Mouse (Mus musculus): ENCODE data around the gene Polr2l. TPM values are rescaled to one million over a fixed set of nuclear protein-coding genes. Genes with fewer than 3 reads are reported as not detected.

Gene Polr2l
- polyA plus RNA-seq, 1 experiment from 2014 or later, result 85.0 TPM

DNA sequence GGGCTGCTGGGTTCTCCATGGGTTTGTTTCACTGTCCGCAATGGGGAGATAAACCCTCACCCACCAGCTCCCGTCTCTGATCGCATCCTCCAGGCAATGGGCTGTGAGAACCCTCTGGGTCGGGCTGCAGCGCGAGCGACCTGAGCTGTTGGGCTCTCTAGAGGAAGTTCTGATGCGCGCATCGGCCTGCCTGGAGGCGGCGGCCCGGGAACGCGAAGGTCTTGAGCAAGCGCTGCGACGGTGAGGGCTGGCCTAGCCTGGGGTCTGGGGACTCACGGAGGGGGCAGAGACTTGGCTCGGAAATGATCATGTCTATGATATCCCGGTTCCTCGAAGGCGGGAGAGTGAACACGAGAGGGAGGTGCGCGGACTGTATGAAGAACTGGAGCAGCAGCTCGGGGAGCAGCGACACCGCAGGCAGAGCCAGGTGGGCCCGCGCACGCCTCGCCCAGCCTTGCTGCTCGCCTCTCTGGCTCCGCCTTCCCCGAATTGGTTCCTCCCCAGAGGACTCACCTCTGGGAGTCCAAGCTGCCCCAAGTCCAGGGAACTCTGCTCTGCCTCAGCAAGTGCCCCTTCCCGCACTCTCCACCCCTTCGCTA lies 10.2 kb downstream of the Polr2l start:
- Histone ChIP-seq H3K9me3 (no peaks in the 10 kb centered on the region), H3K27ac (replicated peaks) (no peak overlapping the region), H3K4me2 (peak overlapping the region; percentile 31), H3K4me1 (replicated peaks) (peaks cover 48% of the 10 kb centered on the region), H3K9ac (peak overlapping the region; percentile 4; the same call in 1 of the 2 replicates), H3K27me3 (peaks cover 74% of the 10 kb centered on the region), H3K4me3 (peak overlapping the region; percentile 8), H3K36me3 (peaks cover 10% of the 10 kb centered on the region)
- WGBS, result 2% methylated on average over 38 of the region's 38 CpGs
- ATAC-seq (ENCODE audit: low read depth), result no peak

DNA sequence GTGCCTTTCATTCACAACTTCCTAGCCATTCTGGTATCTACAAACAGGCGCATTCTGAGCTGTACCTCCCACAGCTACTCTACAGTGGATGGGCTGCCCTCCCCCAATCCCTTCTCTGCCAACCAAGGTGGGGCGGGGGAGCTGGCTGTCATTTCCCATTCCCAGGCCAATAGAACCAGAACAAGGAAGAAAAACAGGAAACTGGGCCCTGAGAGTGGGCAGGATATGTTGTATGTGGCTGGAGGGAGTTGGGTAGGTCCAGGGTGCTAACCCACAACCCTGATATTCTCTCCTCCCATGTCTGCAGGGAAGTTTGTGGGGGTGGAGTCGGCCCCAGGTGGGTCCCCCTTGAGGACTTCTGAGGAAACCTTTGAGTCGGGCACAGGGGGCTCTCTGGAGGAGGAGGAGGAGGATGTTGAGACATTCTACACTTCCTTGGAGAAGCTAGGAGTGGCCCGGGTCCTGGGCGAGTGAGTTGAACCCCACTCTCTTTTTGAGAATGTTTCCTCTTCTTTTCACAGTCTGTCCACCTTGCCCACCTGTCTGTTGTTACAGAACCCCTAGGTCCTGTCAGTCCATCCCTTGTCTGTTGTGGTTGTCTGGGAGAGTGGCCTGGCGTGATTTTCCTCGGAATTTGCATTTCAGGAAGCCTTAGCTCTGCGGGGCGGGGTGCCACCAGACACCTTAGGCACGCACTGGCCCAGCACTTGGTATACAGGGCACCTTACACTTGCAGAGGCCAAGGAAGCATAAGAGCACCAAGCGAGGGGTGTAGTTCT lies 10.9 kb downstream of the Polr2l start:
- no peak for ATAC-seq (ENCODE audit: low read depth)
- 20% methylated on average over 12 of the region's 12 CpGs for WGBS
- peak overlapping the region; percentile 31 for H3K4me2 ChIP-seq
- no peak overlapping the region for H3K9ac ChIP-seq
- peaks cover 81% of the 10 kb centered on the region for H3K27me3 ChIP-seq
- H3K4me3 ChIP-seq, result peak overlapping the region; percentile 8; the same call in 1 of the 2 replicates
- H3K4me1 ChIP-seq (replicated peaks), result peaks cover 41% of the 10 kb centered on the region
- H3K9me3 ChIP-seq, result no peaks in the 10 kb centered on the region
- H3K36me3 ChIP-seq, result peaks cover 14% of the 10 kb centered on the region
- H3K27ac ChIP-seq (replicated peaks), result no peak overlapping the region

DNA sequence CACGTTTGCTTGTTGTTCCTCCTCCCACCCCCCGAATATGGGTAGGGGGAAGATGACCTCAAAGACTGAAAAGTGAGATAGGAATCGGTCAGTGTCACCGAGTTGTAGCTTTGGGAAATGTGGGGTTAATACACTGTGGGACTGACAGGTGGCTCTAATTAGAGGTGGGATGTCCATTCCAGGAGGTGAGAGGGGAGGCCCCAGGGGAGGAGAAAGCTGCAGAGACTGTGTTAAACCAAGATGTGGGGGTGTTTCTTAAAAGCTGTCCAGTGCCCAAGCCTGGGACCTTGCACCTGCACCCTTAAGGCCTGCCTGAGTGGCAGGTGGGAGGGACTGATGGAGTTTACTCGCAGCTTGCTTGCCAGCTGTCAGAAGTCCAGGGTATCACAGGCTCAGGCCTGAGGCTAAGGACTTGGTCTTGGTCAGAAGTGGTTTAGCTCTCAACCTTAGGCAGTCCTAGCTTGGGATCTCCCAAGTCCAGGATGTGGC lies 12.6 kb downstream of the Polr2l start:
- H3K36me3 ChIP-seq, result peaks cover 19% of the 10 kb centered on the region
- no peak overlapping the region for H3K27ac ChIP-seq (replicated peaks)
- H3K9ac ChIP-seq, result no peak overlapping the region; the same call in 1 of the 2 replicates
- peaks cover 25% of the 10 kb centered on the region for H3K4me1 ChIP-seq (replicated peaks)
- no peaks in the 10 kb centered on the region for H3K9me3 ChIP-seq
- H3K27me3 ChIP-seq, result peaks cover 83% of the 10 kb centered on the region
- ATAC-seq (ENCODE audit: low read depth), result no peak
- peak overlapping the region; percentile 39 for H3K4me3 ChIP-seq
- 16% methylated on average over 5 of the region's 5 CpGs for WGBS
- H3K4me2 ChIP-seq, result peak overlapping the region; percentile 59

DNA sequence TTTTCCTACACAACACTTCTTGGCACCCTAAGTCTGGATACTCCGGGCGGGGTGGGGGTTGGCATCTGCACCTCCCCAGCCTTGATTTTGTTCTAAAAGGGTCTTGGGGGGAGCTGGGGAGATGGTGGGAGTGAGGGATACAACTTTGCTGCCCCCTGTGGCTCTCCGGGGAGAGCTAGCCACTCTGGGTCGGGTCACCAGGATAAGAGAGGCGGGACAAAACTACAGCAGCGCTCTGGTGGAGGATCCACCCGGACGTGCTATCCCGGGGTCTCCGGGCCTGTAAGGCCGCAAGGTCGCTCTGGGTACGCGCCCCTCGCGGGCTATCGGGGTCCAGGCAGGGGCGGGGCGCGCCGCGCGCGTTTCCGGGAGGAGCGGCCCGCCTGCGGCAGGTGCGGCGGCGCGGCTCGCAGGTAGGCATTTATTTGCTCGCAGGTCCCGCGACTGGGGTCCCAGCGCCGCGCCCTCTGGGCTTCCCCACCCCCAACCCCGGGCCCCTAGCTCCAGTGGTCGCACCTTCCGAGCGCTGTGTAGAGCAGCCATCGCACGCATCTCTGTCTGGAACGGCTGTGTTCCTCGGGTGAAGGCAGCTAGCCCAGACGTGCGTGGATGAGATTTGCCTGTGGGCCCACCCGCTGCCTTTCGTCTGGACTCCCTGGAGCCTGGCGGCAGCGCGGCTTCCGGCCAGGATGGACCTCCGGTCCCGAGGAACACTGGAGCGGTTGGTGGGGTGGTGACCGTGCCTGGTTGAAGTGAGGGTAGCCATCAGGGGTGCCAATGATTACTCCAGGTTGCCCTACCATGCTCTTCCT lies 13.2 kb downstream of the Polr2l start:
- Histone ChIP-seq H3K36me3 (peaks cover 19% of the 10 kb centered on the region), H3K27ac (replicated peaks) (no peak overlapping the region), H3K4me2 (peak overlapping the region; percentile 59), H3K27me3 (peaks cover 82% of the 10 kb centered on the region), H3K9ac (peak overlapping the region; percentile 66), H3K4me1 (replicated peaks) (peaks cover 21% of the 10 kb centered on the region), H3K9me3 (no peaks in the 10 kb centered on the region), H3K4me3 (peak overlapping the region; percentile 39)
- whole genome bisulfite sequencing, result 2% methylated on average over 59 of the region's 59 CpGs
- ATAC-seq (ENCODE audit: low read depth), result no peak

DNA sequence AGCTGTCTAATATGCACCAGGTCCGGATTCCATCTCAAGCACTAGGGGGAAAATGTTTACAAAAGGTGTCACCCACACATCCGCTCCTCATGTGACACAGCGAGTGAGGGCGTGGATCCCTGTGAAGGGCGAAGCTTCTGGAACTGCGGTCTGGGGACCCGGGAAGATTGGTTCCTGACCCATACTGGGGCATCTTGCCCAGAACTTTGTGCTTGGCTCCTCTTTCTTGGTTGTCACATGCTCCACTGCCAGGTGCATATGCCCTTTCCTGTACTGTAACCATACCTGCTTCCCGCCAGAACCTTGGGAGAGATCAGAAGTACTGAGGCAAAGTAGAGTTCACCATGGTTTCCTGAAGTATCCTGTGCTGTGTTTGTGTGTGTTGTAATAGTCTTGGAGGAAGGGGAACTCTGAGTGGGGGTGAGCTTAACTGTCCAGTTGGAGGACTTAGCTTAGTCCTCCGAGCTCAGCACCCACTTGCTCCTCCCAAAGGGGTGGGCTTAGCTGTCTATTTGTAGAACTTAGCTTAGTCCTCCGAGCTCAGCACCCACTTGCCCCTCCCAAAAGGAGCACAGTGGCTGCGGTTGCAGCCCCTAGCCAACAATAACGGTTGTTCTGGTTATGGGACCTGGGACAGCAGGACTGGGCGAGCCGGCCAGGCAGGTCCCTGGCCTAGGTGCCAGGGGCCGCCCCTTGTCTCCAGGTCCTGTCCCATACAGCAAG lies 14.4 kb downstream of the Polr2l start, which contains the start of gene Cracr2b:
Gene Cracr2b, plus strand, starts transcription at position 704 of the 723 bp plus-strand sequence.
- no peak for ATAC-seq (ENCODE audit: low read depth)
- WGBS, result 74% methylated on average over 15 of the region's 15 CpGs

DNA sequence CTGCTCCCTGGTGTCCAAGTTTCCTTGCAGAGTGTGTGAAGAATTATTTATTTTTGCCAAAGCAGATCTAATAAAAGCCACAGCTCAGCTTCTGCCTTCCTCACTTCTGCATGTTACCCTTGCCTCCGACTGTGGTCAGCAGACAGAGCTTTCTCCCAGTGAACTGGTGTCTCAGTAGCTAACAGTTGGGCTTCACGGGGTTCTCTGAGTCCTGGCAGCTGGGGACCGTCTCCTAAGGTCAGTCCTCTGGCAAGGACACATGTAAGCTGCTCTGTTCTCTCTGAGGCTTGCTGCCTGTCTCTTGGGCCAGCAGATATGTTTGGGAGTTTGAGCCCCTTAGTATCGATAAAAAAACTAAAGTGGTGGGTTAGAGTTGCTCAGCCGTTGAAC lies 14.9 kb downstream of the Polr2l start:
- no peak overlapping the region for H3K9ac ChIP-seq
- H3K27ac ChIP-seq (replicated peaks), result no peak overlapping the region
- peaks cover 65% of the 10 kb centered on the region for H3K27me3 ChIP-seq
- no peak overlapping the region for H3K4me3 ChIP-seq
- no peaks in the 10 kb centered on the region for H3K9me3 ChIP-seq
- peaks cover 33% of the 10 kb centered on the region for H3K4me1 ChIP-seq (replicated peaks)
- peaks cover 19% of the 10 kb centered on the region for H3K36me3 ChIP-seq
- no peak overlapping the region for H3K4me2 ChIP-seq
- 75% methylated on average over 5 of the region's 5 CpGs for WGBS
- no peak for ATAC-seq (ENCODE audit: low read depth)

More for the DNA sequence above, 14.4 kb downstream of the Polr2l start, which contains the start of gene Cracr2b:
- Histone ChIP-seq H3K4me3 (peak within 1 kb of the TSS; percentile 39), H3K4me2 (peak within 1 kb of the TSS; percentile 59), H3K9ac (peak within 1 kb of the TSS; percentile 66), H3K9me3 (no peaks in the 10 kb centered on the region), H3K36me3 (peaks cover 19% of the 10 kb centered on the region), H3K27me3 (peaks cover 71% of the 10 kb centered on the region), H3K4me1 (replicated peaks) (peaks cover 30% of the 10 kb centered on the region), H3K27ac (replicated peaks) (no peak within 1 kb of the TSS)

DNA sequence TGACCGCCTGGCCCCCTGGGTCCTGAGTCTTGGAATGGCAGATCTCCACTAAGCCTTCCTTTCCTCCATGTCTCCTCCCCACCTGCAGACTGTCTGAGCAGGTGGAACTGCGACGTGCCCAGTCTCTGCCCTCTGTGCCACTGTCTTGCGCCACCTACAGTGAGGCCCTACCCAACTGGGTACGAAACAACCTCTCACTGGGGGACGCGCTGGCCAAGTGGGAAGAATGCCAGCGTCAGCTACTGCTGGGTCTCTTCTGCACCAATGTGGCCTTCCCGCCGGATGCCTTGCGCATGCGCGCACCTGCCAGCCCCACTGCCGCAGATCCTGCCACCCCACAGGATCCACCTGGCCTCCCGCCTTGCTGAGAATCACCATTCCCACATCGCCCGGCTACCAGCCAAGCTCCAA lies 15.6 kb downstream of the Polr2l start:
- Histone ChIP-seq H3K4me2 (no peak overlapping the region), H3K9ac (no peak overlapping the region), H3K9me3 (no peaks in the 10 kb centered on the region), H3K36me3 (peaks cover 19% of the 10 kb centered on the region), H3K27ac (replicated peaks) (no peak overlapping the region), H3K27me3 (peaks cover 58% of the 10 kb centered on the region), H3K4me1 (replicated peaks) (peaks cover 34% of the 10 kb centered on the region), H3K4me3 (no peak overlapping the region)
- ATAC-seq (ENCODE audit: low read depth), result no peak
- 91% methylated on average over 17 of the region's 17 CpGs for WGBS

DNA sequence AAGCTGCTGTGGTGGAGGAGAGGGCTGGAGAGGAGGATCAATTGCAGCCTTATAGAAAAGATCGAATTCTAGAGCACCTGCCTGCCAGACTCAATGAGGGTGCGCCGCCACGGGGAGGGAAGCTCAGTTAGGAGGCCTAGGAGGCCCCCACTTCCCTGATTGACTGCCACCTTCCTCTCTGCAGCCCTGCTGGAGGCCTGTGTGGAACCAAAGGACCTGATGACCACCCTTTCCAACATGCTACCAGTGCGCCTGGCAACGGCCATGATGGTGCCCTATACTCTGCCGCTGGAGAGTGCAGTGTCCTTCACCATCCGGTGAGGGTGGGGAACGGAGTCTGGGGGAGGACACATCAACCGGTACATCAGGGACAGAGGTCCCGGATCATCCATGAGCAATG lies 16.3 kb downstream of the Polr2l start:
- 92% methylated on average over 11 of the region's 11 CpGs for WGBS
- peaks cover 52% of the 10 kb centered on the region for H3K27me3 ChIP-seq
- H3K4me2 ChIP-seq, result no peak overlapping the region

DNA sequence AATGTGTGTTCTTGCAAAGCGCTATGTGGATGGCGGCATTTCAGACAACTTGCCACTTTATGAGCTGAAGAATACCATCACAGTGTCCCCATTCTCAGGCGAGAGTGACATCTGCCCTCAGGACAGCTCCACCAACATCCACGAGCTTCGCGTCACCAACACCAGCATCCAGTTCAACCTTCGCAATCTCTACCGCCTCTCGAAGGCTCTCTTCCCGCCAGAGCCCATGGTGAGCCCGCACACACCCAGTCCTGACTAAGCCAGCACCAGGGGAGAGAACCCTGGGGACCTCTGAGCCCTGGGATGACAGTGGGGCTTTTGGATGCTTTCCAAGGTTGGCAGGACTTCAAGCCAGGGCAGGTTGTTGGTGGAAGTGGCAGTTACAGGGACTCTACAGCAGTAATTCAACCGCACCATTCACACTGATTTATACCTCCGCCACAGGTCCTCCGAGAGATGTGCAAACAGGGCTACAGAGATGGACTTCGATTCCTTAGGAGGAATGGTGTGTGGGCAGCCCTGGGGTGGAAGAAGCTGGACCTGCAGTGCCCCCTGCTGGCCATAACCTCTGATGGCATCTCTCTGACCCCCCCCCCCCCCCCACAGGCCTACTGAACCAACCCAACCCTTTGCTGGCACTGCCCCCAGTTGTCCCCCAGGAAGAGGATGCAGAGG lies 16.8 kb downstream of the Polr2l start:
- H3K27me3 ChIP-seq, result peaks cover 46% of the 10 kb centered on the region
- no peaks in the 10 kb centered on the region for H3K9me3 ChIP-seq
- no peak overlapping the region for H3K4me3 ChIP-seq
- peaks cover 34% of the 10 kb centered on the region for H3K4me1 ChIP-seq (replicated peaks)
- peaks cover 19% of the 10 kb centered on the region for H3K36me3 ChIP-seq
- H3K4me2 ChIP-seq, result no peak overlapping the region
- no peak overlapping the region for H3K27ac ChIP-seq (replicated peaks)
- ATAC-seq (ENCODE audit: low read depth), result no peak
- WGBS, result 75% methylated on average over 15 of the region's 15 CpGs
- H3K9ac ChIP-seq, result 0 out of 2 replicates have a peak overlapping the region, but pooled peaks have one; percentile 12

More for the DNA sequence above, 16.3 kb downstream of the Polr2l start:
- peaks cover 34% of the 10 kb centered on the region for H3K4me1 ChIP-seq (replicated peaks)
- no peak overlapping the region for H3K9ac ChIP-seq
- no peaks in the 10 kb centered on the region for H3K9me3 ChIP-seq
- no peak for ATAC-seq (ENCODE audit: low read depth)
- H3K36me3 ChIP-seq, result peaks cover 19% of the 10 kb centered on the region
- no peak overlapping the region for H3K4me3 ChIP-seq
- H3K27ac ChIP-seq (replicated peaks), result no peak overlapping the region

DNA sequence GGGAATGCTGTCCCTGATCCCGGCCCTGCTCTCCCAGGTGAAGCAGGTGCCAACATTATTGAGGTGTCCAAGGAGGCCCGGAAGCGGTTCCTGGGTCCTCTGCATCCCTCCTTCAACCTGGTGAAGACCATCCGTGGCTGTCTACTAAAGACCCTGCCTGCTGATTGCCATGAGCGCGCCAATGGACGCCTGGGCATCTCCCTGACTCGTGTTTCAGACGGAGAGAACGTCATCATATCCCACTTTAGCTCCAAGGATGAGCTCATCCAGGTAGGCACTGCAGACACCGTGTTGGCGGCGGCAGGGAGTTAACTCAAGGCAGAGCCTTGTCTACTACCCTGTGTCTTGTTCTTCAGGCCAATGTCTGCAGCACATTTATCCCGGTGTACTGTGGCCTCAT lies 17.7 kb downstream of the Polr2l start:
- WGBS, result 93% methylated on average over 14 of the region's 14 CpGs
- Histone ChIP-seq H3K36me3 (peaks cover 21% of the 10 kb centered on the region), H3K4me1 (replicated peaks) (peaks cover 34% of the 10 kb centered on the region), H3K9me3 (no peaks in the 10 kb centered on the region), H3K27ac (replicated peaks) (no peak overlapping the region), H3K27me3 (peaks cover 38% of the 10 kb centered on the region), H3K4me2 (no peak overlapping the region), H3K9ac (no peak overlapping the region), H3K4me3 (no peak overlapping the region)
- no peak for ATAC-seq (ENCODE audit: low read depth)

DNA sequence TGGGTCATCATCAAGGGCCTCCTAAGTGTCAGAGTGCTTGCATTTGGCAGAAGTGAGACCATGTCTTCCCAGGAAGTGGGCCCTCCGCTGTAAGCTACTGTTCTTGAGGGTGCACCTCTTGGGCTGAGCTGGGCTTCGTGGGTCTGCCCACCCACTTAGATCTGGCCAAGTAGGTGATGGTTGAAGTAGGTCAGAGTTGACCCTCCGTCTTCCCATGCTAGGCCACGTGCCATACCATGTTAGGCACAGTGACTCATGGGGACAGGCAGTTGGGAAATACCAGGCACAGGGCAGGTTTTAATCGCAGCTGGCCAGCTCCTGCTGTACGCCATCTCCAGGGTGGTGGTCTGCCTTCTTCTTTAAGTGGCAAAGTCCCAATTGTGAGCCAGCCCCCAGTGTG lies 18.2 kb downstream of the Polr2l start:
- Histone ChIP-seq H3K4me2 (peak overlapping the region; percentile 89), H3K4me3 (no peak overlapping the region), H3K4me1 (replicated peaks) (peaks cover 29% of the 10 kb centered on the region), H3K27me3 (peaks cover 33% of the 10 kb centered on the region), H3K9me3 (no peaks in the 10 kb centered on the region), H3K27ac (replicated peaks) (no peak overlapping the region), H3K36me3 (peaks cover 26% of the 10 kb centered on the region), H3K9ac (no peak overlapping the region)
- ATAC-seq (ENCODE audit: low read depth), result no peak
- 92% methylated on average over 6 of the region's 6 CpGs for WGBS
